Mouse (Mus musculus): ENCODE data around the gene Clec2d. TPM values are rescaled to one million over a fixed set of nuclear protein-coding genes. Genes with fewer than 3 reads are reported as not detected.
A peak's percentile ranks its signal among the peaks of the same experiment; 100 is the strongest.

Gene Clec2d
- total and polyA plus RNA-seq, 2 experiments: 141 to 532 TPM

- H3K27me3 ChIP-seq (ENCODE audit: control insufficient read depth, insufficient read depth, low read length): no peaks in the 10 kb centered on the region
- peaks cover 20% of the 10 kb centered on the region for H3K4me1 ChIP-seq (ENCODE audit: control insufficient read depth, insufficient read depth, low read length)
- no peak overlapping the region for H3K9ac ChIP-seq (ENCODE audit: low read depth, low read length)
- 94% methylated on average over 1 of the region's 1 CpGs for WGBS
- TF ChIP-seq POLR2A (IDR thresholded peaks at IDR 0.05; ENCODE audit: extremely low read depth, insufficient read depth, low read length) (no peak), CTCF (IDR thresholded peaks at IDR 0.05; ENCODE audit: low read depth, low read length) (no peak)
- peaks cover 5% of the 10 kb centered on the region; the same call in 1 of the 2 replicates for H3K79me2 ChIP-seq (ENCODE audit: control insufficient read depth, insufficient read depth, low read length)
- H3K27ac ChIP-seq (replicated peaks; ENCODE audit: insufficient read depth, low read depth, low read length): no peak overlapping the region
- peaks cover 4% of the 10 kb centered on the region for H3K36me3 ChIP-seq (ENCODE audit: control insufficient read depth, insufficient read depth, low read length)
- H3K4me3 ChIP-seq (ENCODE audit: insufficient read depth, low read depth, low read length): no peak overlapping the region
- no peak for DNase-seq (ENCODE audit: extremely low read depth, low read depth, low spot score)
Observed at GRCm38 (mm10) chr6:129221053-129221452, 40.6 kb downstream of the Clec2d start.

- H3K79me2 ChIP-seq (ENCODE audit: control insufficient read depth, insufficient read depth, low read length): peaks cover 5% of the 10 kb centered on the region; the same call in 1 of the 2 replicates
- TF ChIP-seq CTCF (IDR thresholded peaks at IDR 0.05; ENCODE audit: low read depth, low read length) (no peak), POLR2A (IDR thresholded peaks at IDR 0.05; ENCODE audit: extremely low read depth, insufficient read depth, low read length) (no peak)
- 18% methylated on average over 3 of the region's 3 CpGs for WGBS
- H3K27ac ChIP-seq (replicated peaks; ENCODE audit: insufficient read depth, low read depth, low read length): no peak overlapping the region; the same call in 1 of the 2 replicates
- H3K9ac ChIP-seq (ENCODE audit: low read depth, low read length): no peak overlapping the region
- H3K36me3 ChIP-seq (ENCODE audit: control insufficient read depth, insufficient read depth, low read length): peaks cover 13% of the 10 kb centered on the region
- H3K4me3 ChIP-seq (ENCODE audit: insufficient read depth, low read depth, low read length): no peak overlapping the region
- peak; percentile 99 for DNase-seq (ENCODE audit: extremely low read depth, low read depth, low spot score)
- H3K27me3 ChIP-seq (ENCODE audit: control insufficient read depth, insufficient read depth, low read length): no peaks in the 10 kb centered on the region
- H3K4me1 ChIP-seq (ENCODE audit: control insufficient read depth, insufficient read depth, low read length): peaks cover 15% of the 10 kb centered on the region; the same call in 1 of the 2 replicates
Observed at GRCm38 (mm10) chr6:129222188-129222800, 41.9 kb downstream of the Clec2d start.

- Histone ChIP-seq H3K79me2 (ENCODE audit: control insufficient read depth, insufficient read depth, low read length) (no peaks in the 10 kb centered on the region), H3K4me3 (ENCODE audit: insufficient read depth, low read depth, low read length) (no peak overlapping the region), H3K27ac (replicated peaks; ENCODE audit: insufficient read depth, low read depth, low read length) (peak overlapping the region; percentile 88), H3K27me3 (ENCODE audit: control insufficient read depth, insufficient read depth, low read length) (no peaks in the 10 kb centered on the region), H3K9ac (ENCODE audit: low read depth, low read length) (no peak overlapping the region), H3K4me1 (ENCODE audit: control insufficient read depth, insufficient read depth, low read length) (peaks cover 22% of the 10 kb centered on the region; the same call in 1 of the 2 replicates), H3K36me3 (ENCODE audit: control insufficient read depth, insufficient read depth, low read length) (peaks cover 15% of the 10 kb centered on the region)
- WGBS: 83% methylated on average over 2 of the region's 2 CpGs
- TF ChIP-seq CTCF (IDR thresholded peaks at IDR 0.05; ENCODE audit: low read depth, low read length) (no peak), POLR2A (IDR thresholded peaks at IDR 0.05; ENCODE audit: extremely low read depth, insufficient read depth, low read length) (no peak)
- DNase-seq (ENCODE audit: extremely low read depth, low read depth, low spot score): peak; percentile 8
Observed at GRCm38 (mm10) chr6:129223611-129224010, 43.2 kb downstream of the Clec2d start.

GRCm38 (mm10) chr6:129224090-129224489 lies 43.7 kb downstream of the Clec2d start:
- H3K79me2 ChIP-seq (ENCODE audit: control insufficient read depth, insufficient read depth, low read length): no peaks in the 10 kb centered on the region
- TF ChIP-seq POLR2A (IDR thresholded peaks at IDR 0.05; ENCODE audit: extremely low read depth, insufficient read depth, low read length) (no peak), CTCF (IDR thresholded peaks at IDR 0.05; ENCODE audit: low read depth, low read length) (no peak)
- no peak overlapping the region for H3K4me3 ChIP-seq (ENCODE audit: insufficient read depth, low read depth, low read length)
- no peaks in the 10 kb centered on the region for H3K27me3 ChIP-seq (ENCODE audit: control insufficient read depth, insufficient read depth, low read length)
- peak; percentile 14 for DNase-seq (ENCODE audit: extremely low read depth, low read depth, low spot score)
- no peak overlapping the region for H3K9ac ChIP-seq (ENCODE audit: low read depth, low read length)
- H3K27ac ChIP-seq (replicated peaks; ENCODE audit: insufficient read depth, low read depth, low read length): no peak overlapping the region
- H3K4me1 ChIP-seq (ENCODE audit: control insufficient read depth, insufficient read depth, low read length): peaks cover 26% of the 10 kb centered on the region
- peaks cover 19% of the 10 kb centered on the region for H3K36me3 ChIP-seq (ENCODE audit: control insufficient read depth, insufficient read depth, low read length)
- 75% methylated on average over 1 of the region's 1 CpGs for WGBS

- peak overlapping the region; percentile 70 for H3K27ac ChIP-seq (replicated peaks; ENCODE audit: insufficient read depth, low read depth, low read length)
- no peak overlapping the region for H3K4me3 ChIP-seq (ENCODE audit: insufficient read depth, low read depth, low read length)
- 91% methylated on average over 2 of the region's 2 CpGs for WGBS
- DNase-seq (ENCODE audit: extremely low read depth, low read depth, low spot score): no peak
- H3K36me3 ChIP-seq (ENCODE audit: control insufficient read depth, insufficient read depth, low read length): peaks cover 23% of the 10 kb centered on the region
- no peak overlapping the region for H3K9ac ChIP-seq (ENCODE audit: low read depth, low read length)
- TF ChIP-seq CTCF (IDR thresholded peaks at IDR 0.05; ENCODE audit: low read depth, low read length): no peak
- no peaks in the 10 kb centered on the region for H3K79me2 ChIP-seq (ENCODE audit: control insufficient read depth, insufficient read depth, low read length)
- H3K4me1 ChIP-seq (ENCODE audit: control insufficient read depth, insufficient read depth, low read length): peaks cover 28% of the 10 kb centered on the region
- no peaks in the 10 kb centered on the region for H3K27me3 ChIP-seq (ENCODE audit: control insufficient read depth, insufficient read depth, low read length)
Observed at GRCm38 (mm10) chr6:129225078-129225477, 44.7 kb downstream of the Clec2d start.

Data from liver, adult 2 months (tissue).